Mouse (Mus musculus) cerebellum, postnatal 10 days (tissue): ENCODE measurements around the gene Myo1f.

Source experiments
- DNase-seq, 2 experiments: peaks; one replicate each; pipeline ENCODE4 v3.0.0; 2021; ENCODE audit warnings: mixed read lengths in 2 of 2

Gene Myo1f

DNA sequence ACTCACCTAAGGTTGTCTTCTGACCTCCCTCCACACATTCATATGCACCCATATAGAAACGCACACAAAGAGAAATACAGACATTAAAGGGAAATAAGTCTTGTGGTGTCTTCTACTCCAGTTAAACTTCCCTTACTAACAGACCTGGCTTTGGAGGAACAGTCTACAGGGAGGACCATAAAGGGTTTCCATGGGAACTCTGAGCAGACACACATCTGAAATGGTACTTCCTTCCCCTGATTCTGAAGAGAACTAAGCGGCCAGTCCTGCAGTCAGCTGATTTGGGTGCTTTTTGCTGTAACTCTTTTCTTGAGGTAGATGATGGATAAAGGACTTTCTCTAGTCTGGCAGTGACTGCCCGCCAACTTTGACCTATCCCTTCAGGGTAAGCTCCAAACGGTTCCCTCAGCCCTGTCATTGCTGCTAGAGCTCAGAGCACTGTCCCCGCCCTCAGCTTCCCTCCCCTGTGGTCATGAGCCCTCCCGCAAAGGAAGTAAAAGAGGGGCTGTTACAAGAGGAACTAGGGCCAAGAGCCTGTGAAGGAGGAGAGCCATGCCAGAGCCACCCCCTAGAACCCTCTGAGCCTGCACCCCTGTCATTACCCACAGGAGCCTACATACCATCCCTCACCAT, at the start of gene Myo1f:
Myo1f (plus strand) TSS at position 485 of the 633 bp plus-strand sequence.
- DNase-seq = peak in 1 of 2 experiments; percentile 7

- DNase-seq = no peak
Observed at GRCm38 (mm10) chr17:33508386-33508785, 47.1 kb upstream of the Myo1f start.

DNA sequence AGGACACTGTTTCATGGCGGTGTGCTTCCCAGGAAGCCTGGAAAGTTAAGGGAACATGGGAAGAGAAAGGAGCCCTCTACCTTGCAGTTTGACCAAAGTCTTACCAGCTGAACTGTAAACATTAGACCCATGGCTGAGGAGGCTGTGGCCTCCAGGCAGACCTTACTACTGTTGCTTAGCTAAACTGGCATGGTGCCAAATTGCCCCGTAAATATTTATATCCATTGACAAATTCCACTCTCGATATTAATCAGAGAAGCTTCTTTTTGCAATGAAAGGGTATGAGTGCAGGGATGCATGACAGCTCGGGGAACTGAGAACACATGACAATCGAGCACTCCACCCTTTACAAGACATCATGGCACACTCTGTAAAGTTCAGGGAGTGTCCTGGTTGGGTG, 45.3 kb upstream of the Myo1f start:
- no peak for DNase-seq

- DNase-seq = no peak
Observed at GRCm38 (mm10) chr17:33512441-33513415, 42.8 kb upstream of the Myo1f start.

DNA sequence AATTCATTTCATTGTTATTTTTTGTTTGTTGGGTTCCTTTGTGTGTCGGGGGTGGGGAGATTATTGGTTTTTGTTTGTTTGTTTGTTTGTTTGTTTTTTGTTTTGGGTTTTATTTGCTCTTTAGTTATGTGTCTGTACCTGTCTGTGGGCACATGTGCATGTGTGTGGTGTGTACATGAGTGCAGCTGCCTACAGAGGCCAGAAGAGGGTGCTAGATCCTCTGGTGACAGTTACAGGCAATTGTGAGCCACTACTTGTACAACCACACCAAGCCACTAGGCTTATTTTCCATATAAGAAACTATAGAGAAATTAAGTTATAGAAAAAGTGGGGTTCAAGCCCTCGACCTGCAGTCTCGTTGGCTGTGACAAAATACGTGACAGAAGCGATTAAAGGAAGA, 41.6 kb upstream of the Myo1f start:
- no peak for DNase-seq

- no peak for DNase-seq
Observed at GRCm38 (mm10) chr17:33520366-33520765, 35.1 kb upstream of the Myo1f start.

- peak; percentile 45 to 60 for DNase-seq
Observed at GRCm38 (mm10) chr17:33523431-33523917, 32.0 kb upstream of the Myo1f start.

- DNase-seq = peak; percentile 88
Observed at GRCm38 (mm10) chr17:33523918-33524755, 31.4 kb upstream of the Myo1f start, which contains the start of gene Adamts10. Gene Adamts10 (plus strand): TSS chr17:33524204.

DNA sequence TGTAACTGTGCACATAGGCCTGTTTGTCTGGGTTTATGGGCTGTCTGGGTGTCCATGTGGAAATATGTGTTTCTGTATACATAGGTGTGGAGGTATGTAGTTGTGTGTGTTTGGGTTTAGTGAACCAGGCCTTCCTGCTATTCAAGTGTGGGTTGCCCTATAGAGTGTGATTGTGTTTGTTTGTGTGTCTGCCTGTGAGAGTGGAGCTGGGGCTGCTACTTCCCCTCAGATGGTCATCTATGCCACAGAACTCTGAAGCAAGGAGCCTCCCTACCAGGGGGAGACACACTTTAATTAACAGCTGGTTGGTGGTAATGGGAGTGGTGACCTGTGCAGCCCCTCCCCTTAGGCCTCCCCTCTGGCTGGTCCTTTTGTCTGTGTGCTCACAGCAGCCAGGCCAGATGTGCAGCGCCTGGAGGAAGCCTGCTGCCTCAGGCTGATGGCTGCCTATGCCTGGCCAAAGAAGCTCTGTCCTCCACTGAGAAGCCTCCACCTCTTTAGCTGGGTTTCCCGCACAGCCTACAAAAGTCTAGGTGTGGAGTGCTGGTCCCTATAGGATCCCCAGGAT, 30.6 kb upstream of the Myo1f start:
- DNase-seq = no peak

DNA sequence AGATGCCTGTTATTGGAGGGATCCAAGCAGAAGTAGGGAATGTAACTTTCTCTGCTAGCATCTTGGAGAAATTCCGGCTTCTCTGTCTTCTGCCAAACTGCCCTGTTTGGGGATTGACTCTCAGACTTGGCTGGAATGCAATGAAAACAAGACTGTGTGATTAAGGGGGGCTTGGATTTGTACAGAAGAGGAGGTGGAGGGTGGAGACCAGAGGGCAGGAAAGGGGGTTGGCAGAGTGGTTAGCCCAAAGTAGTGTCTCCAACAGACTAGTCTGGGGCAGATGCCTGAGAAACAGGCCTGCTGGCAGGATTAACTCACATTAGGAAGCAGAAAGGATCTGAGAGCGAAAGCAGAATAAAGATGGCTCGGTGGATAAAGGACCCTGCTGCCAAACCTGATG, 29.0 kb upstream of the Myo1f start:
- DNase-seq = peak in 1 of 2 experiments; percentile 48

DNA sequence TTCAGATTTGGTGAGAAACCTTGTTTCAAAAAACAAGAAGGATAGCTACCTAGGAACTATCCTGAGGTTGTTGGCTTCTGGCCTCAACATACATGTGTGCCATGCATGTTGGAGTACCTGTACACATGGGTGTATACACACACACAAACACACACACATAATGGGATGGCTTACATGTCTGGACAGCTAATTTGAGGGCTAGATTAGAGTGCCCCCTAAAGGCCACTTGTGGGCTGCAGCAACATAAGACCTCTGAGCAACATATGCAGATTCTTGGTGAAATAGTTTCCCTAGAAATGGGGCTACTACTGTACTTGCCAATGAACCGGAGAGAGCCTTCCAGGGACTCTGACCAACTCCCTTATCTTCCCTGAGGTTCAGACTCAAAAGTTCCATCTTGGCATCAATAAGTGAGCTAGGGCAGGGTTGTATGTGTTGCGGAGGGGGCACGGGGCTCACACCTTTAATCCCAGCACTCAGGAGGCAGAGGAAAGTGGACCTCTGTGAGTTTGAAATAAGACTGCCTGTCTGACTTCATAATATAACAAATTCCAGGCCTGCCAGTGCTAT, 16.3 kb upstream of the Myo1f start:
- peak; percentile 76 to 83 for DNase-seq

- no peak for DNase-seq
Observed at GRCm38 (mm10) chr17:33539878-33540277, 15.6 kb upstream of the Myo1f start.

DNA sequence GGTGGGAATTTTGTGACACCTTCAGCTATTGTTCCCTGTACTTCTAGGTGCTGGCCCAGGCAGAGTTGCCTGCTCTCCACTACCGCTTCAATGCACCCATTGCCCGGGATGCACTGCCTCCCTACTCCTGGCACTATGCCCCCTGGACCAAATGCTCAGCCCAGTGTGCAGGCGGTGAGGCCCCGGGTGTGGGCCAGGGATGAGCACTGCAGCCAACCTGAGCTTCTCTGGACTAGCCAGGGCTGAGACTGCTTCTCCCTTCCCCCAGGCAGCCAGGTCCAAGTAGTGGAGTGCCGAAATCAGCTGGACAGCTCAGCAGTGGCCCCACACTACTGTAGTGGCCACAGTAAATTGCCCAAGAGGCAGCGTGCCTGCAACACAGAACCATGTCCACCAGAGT, 6.3 kb upstream of the Myo1f start:
- peak; percentile 77 to 85 for DNase-seq

DNA sequence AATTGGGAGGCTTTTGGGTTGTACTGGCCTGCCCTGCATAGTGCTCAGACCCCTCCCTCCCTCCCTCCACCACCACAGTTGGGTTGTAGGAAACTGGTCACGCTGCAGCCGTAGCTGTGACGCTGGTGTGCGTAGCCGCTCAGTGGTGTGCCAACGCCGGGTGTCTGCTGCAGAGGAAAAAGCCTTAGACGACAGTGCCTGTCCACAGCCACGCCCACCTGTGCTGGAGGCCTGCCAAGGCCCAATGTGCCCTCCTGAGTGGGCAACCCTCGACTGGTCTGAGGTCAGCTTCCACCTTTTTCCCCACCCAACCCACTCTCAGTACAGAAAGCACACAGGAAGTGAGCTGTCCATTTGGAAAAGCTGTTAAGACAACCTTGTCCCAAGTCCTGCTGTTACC, 5.1 kb upstream of the Myo1f start:
- DNase-seq = peak in 1 of 2 experiments; percentile 46

GRCm38 (mm10) chr17:33552113-33552512, 3.4 kb upstream of the Myo1f start:
- no peak for DNase-seq

DNA sequence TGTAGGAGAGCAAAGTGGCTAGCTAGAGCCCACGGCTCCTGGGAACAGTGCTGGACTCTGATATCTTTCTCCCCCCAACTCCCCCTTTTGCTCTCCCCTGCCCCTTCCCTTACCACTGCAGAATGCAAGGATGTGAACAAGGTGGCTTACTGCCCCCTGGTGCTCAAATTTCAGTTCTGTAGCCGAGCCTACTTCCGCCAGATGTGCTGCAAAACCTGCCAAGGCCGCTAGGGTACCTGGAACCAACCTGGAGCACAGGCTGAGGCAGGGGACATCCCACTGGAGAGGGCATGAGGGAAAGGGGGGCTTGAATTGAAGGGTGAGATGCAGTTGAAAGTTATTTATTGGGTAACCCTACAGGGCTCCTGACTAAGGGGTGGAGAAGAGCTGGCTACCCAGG, 2.5 kb upstream of the Myo1f start:
- peak; percentile 61 to 73 for DNase-seq

DNA sequence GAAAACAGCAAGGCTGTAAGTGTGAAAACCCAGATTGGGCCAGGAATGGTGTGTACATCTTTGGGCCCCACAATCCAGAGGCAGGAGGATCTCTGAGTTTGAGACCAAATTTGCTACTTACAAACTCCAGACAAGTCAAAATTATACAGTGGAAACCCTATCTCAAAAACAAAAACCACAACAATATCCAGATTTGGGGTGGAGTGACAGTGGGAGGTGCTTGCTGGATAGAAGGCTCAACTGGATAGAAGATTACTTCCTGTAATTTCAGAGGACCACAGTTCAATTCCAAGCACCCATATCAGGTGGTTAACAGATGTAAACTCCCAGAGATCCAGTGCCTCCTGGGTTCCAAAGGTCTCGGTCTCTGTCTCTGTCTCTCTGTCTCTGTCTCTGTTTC, 971 bp upstream of the Myo1f start:
- no peak for DNase-seq

DNA sequence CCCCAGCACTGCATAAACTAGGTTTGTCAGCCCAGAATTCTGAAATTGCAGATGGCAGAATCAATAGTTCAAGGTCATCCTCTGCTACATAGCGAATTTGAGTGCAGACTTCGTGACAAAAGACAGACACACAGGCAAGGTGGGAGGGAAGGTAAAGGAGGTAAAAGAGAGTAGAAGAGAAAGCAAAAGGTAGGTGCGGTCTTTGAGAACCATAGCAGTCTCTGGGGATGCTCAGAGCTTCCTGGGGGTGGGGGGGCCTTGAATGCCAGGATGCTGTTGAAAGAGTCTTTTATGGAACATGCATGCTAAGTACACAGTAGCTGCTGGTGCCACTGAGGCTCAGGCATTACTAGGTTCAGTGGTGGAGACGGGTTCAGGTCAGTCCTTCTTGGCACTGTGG, 2.4 kb downstream of the Myo1f start:
- no peak for DNase-seq

DNA sequence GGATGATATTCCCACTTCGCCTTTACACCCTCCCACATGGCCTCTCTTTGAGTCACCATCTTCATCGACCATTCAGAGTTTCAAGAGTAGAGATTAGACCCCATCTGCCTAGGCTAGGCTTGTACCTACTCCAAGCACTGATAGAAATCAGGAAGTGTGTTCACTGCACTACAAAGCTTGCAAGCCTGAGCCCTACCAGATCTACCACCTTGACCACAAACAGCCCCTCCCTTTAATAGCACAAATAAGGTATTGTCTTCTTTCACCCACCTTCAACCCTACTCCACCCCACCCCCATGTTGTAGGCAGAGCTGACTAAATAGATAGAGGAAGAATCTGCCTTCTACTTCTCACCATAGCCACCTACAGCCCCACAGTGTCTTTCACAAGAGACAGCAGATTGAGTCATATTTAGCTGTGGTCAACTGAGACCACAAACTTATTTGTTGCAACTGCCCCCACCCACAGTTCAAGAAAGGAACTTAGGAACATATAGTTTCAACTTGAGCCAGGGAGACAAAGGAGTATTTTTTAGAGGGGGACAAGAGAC, 8.1 kb downstream of the Myo1f start:
- DNase-seq = no peak

- no peak for DNase-seq
Observed at GRCm38 (mm10) chr17:33564599-33564998, 9.1 kb downstream of the Myo1f start.

DNA sequence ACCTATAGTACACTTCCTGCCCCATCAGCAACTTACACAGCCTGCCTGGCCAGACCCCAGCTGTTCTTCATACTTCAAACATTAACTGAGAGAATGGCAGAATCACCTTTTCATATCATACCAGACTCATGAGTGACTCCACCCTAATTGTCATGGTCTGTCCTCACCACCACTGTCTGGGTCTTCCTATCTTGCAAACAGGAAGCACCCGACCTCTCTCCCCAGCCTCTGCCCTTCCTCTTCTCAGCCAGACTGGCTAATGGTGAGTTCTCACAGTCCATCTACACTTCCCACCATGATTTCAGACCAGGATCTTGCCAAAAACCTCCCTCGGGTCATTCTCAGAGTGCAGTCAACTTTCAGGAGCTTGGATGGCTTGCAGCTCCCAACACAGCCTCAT, 10.7 kb downstream of the Myo1f start:
- no peak for DNase-seq

DNA sequence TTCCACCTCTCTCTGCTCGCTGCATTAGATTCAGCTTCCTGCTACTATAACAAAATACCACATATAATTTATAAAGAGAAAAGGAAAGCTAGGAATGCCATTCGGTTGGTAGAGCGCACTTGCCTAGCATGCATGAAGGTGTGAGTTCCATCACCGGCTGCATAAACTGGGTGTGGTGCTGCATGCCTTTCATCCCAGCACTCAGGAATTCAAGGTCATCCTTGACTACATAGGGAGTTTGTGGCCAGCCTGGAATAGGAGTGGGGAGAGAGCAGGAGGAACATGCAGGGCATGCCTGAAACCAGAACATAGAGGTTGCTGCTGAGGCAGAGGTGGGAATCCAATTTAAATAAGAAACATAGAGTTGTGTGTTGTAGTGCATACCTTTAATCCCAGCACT, 28.6 kb downstream of the Myo1f start:
- DNase-seq = no peak
